Mouse (Mus musculus) mouse trophoblast stem cell (cell line): ENCODE data around the gene Scarf1.
"Not testable (repeated sequence)": the region's sequence is repeated elsewhere in the genome, so short reads cannot be mapped to it uniquely, and the experiment has no call there.

Experiments
- in situ Hi-C, 2 experiments: fragments of 300-500 bp; cut with MseI, MboI; formaldehyde crosslinking; loops; 2 replicates in 1 of 2; 3 replicates in 1 of 2; pipeline ENCODE4 v1.15.1; 2025

Gene Scarf1

DNA sequence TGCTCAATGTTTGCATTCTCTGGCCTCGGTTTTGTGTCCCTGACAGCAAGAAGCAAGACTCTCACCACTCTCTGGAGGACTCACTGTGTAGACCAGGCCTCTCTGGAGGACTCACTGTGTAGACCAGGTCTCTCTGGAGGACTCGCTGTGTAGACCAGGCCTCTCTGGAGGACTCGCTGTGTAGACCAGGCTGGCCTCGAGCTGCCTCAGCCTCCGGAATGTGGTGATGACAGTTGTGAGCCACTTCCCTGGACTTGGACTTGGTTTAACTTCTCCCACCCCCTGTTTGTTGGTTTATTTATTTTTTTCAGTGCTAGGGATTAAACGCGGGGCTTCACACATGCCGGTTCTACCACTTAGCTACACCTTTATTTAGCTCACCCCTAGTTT lies 23.7 kb downstream of the Scarf1 start:
- in situ Hi-C loops = no loop called here

DNA sequence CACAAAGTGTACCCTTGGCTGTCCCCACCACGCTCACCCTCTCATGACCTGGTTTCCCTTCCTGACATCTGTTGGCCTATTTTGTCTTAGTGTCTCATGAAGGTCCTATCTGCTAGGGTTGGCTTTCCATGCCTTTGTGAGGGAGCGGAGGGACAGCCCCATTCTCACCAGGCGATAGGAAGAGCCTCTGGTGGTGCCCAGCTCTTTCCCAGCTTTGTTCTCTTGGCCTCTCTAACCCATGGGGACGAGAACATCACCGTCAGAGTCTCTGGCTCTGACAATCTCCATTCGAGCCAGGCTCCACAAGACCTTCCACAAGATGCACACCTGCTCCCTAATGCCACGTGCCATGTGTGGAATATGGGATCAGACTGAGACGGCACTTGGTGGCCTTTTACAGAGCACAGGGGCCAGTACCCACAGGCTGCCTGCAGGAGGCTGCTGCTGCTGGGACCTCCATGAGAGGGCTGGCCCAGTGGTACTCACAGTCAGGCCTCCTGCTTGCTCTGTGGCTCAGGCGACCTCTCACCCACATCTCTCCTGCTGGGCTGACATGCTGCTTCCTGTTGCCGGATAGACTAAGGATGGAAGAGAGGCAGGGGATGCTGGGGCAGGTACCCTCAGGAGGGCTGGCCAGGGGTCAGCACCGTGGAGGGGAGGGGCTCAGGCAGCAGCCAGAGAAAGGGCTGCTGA lies 24.3 kb downstream of the Scarf1 start:
- in situ Hi-C loops = no loop called here

DNA sequence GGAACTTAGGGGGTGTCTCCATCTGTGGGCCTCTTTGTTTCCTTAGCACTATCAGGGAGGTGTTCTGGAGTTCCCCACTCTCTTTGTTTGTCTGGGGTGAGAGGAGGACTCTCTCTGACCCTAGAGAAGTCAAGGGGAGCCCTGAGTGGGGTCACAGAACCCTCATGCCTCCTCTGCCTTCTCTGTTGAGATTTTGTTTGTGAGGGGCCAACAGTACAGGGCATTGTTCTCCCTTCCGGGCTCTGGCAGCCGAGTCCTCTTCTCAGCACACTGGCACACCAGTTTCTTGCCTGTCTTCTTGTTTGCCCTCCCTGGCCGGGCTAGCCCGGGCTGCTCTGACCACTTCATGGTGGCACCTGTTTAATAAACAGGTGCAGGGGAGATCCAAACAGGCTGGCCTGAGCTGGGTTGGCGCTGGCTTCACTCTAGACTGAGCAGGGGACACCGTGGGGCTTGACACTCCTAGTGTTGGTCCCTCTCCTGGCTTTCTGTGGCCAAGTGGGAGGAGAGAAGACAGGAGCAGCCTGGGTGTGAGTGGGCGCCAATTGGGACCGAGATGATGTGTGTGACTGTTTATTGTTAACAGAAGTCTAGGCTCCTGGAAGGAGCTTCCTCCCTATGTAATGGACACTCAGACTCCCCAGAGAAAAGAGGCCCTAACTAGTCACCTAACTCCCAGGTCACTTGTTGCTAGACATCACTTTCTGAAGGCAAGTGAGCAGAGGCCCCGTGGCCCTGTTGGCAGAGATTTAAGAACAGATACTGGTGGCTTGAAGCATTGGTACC lies 25.0 kb downstream of the Scarf1 start:
- in situ Hi-C loops = no loop called here

DNA sequence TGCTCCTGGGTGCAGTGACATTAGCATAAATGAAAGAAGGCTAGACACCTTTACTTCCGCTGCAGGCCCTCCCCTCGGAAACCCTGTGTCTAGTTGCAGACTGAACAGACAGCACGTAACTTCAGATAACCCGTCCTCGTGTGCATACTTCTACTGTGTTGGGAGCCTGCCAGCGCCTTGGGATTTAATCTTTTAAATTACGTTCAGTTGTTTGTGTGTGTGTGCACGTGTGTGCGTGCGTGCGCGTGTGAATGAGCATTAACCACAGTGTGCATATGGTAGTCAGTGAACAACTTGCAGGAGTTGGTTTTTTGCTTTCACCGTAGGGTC lies 25.6 kb downstream of the Scarf1 start:
- in situ Hi-C loops = no loop called here

DNA sequence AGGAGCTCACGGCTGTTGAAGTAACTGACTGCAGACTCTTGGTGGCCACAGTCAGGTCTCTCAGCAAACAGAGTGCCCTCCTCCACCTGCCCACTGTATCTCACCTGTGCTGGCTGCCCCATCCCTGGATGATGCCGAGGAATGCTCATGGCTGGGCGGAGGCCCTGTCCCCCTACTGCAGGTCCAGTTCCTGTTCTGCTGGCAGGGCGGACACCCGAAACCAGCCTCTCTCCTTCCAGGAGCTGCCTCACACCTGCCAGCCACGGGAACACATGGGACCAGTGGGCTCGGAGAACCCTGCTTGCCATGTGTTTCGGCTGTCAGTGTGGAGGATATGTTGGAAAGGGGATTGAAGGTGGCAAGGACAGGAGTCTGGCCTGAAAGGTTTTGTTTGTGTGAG lies 26.9 kb downstream of the Scarf1 start:
- in situ Hi-C loops = no loop called here

DNA sequence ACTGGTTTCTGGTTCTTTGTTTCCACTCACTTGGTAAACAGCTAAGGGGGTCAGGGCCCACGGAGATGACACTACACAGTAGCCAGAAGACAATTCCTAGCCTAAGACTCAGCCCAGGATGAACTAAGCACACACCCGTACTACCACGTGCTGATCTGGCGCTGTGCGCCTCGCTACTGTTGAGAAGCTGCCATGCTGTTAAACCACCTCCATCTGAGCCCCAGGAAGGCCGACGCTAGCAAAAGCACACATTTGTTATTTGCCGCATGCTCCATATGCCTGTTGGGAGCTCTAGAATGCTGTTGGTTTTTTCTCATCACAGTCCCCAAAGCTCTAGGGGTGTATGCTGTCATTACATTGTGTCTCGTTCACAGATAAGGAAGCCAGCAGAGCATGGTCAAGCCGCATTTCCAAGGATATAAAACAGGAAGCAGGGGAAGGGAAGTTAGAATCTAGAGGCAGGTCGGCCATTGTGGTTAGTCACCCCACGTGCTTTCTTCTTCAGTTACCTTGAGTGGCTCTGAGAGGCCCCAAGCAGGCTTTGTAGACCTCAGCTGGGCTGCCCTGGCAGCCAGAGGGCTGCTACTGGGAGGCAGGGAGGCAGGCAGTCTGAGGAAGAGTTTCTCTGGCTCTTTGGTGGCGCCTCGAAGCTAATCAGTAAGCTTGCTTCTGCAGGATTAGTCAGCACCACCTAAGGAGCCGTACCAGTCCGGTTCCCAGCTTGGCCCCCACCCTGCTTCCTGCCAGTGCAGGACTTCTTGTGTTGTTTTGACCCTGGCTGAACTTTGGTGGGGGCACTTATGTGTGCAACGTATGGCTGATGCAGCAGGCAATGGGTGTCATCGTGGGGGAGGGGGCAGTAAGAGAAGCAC lies 27.6 kb downstream of the Scarf1 start:
- in situ Hi-C loops = no loop called here

DNA sequence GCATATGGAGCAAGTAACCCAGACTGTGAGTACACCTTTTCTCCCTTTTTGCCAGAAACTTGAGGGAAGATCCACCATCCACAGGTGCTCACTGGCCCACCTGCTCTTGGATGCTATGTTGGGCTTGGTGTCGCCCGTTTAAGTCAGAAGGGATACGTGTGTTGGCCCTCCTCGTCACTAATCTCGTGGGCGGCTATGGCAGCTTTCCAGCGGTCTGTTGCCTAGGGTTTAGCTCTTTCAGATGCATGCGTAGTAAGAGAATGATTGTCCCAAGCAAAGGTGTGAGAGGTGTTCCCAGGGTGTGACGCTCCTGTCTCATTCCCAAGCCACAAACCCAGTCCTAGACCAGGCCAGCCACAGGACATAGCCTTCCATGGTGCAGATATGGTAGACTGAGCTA lies 31.4 kb downstream of the Scarf1 start:
- in situ Hi-C loops = no loop called here

DNA sequence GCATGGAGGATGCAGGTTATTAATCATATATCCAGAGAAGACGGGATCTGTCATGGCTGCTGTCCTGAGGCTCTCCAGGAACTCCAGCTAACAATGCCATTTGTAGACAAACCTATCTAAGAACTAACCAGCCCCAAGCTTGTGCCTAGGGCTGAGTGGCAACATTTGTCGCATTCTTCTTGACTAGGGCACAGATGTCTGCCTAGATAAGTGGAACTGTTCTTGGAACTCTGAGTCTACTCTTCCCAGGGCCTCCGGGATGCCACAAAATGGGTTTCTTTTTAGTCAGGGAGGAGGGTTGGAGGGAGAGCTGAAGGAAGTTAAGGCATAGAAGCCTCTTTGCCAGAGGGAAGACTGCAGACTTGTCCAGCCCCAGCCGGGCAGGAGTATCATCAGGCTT lies 32.7 kb downstream of the Scarf1 start:
- in situ Hi-C loops = no loop called here

DNA sequence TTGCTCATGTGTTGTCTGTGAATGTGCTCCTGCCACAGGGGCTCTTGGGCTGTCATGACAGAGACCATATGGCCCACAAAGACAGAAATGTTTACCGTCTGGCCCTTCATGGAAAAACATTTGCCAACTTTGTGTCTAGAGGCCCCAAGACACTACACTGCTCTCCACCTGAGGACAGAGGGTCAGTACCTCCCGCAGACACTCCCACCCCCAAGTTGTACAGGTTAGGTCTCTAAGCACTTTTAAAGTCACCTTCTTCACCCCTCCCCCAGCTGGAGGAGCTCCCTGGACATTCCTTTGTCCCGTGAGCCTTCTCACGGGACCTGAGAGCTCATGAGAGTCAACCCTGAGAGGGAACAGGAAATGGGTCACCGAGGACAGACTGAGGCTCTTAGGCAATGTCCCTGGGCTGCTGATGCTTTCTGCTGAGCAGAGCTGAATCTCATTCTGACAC lies 36.3 kb downstream of the Scarf1 start:
- in situ Hi-C loops = no loop called here

DNA sequence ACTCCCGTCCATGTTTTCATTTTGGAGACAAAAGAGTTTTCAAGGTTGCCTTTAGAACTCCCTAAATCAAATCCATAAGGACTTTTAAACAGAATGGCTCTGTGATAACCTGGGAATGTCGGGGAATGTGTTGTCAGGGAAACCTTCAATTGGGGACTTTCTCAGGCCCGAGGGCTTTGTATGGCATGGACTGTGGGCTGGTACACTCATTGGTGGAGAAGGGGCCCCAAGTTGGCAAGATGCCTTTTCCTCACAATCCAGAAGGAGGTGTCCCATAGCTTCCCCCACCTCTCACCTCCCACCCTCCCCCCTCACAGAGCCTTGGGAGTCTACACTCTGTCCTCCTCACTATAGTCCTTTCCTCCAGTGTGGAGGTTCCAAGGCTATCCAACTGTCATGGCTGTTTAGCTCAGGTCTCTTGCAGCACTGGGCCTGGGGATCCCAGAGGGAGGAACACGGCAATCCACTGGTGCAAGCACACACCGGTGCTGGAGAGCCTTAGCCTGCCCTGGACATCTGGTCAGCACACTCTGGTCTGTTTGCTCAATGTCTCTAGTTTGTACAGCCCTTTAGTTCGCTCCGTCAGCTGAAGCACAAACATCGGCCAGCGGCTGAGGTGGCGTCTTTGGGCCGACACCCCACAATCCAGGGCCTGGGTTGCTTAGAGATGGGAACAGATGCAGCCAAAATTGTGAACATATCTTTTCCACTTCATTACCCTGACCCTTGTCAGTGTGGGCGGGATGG lies 37.0 kb downstream of the Scarf1 start:
- in situ Hi-C loops = no loop called here

DNA sequence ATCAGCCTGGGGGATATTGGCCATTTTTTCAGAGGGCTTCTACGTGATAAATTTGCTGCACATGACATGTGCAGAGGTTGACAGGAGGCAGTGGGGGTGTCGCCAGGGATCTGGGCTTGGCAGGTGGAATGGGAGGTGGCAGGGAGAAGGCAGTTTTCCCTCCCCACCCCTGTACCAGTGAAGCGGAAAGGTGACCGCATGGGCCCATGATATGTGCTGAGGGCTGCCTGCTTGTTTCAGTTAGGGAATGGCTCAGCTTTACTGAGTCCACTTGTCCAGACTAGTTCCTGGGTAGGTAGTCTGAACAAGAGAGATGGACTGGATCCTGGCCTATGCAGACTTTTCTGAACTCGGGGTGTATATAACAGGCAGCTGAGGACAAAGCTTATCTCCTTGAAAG lies 38.0 kb downstream of the Scarf1 start:
- in situ Hi-C loops = no loop called here

DNA sequence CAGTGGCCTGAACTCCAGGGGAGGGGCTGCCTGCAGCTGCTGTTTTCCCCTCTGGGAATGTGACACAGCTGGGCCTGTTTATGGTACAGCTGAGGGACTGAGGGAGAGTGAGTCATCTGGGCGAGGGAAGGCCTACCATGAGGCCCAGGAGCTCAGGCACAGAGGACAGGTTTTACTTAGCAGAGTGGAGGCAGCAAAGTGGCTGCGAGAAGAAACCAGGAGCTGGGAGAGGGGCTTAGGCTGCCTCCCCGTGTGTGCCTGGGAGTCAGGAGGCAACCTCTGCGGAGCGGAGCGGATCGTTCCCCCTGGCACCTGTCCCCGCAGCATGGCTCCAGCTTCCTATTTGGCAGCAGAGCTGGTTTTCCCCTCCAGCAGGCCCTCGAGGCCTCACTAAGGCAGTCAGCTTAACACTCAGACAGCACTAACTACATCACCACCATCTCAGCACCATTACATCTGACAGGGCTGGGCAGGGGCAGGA lies 38.7 kb downstream of the Scarf1 start:
- in situ Hi-C loops = no loop called here

DNA sequence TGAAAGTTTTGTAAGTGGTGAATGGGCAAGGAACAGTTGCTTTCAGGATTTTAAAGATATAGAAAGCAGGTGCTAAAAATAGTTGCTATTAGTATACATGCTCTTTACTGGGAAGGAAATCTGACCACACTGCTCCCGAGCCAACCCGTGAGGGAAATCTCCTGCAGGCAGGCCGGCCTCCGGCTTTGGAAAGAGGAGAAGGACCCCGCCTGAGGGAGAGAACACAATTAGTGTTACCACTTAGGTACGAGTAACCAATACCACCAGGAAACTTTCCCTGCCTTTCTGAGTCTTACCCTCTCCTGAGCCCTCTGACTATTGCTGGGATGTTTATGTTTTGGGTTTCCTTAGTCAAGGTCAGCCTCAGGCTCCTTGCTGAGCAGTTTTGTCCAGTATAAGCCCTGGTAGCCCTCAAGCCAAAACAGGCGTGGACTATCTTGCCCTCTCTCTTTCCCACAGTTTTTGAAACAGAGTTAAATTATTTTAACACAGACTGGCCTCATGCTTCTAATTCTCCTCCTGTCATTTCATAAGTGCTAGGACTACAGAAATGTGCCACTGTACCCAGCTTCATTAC lies 39.7 kb downstream of the Scarf1 start:
- in situ Hi-C loops = no loop called here

DNA sequence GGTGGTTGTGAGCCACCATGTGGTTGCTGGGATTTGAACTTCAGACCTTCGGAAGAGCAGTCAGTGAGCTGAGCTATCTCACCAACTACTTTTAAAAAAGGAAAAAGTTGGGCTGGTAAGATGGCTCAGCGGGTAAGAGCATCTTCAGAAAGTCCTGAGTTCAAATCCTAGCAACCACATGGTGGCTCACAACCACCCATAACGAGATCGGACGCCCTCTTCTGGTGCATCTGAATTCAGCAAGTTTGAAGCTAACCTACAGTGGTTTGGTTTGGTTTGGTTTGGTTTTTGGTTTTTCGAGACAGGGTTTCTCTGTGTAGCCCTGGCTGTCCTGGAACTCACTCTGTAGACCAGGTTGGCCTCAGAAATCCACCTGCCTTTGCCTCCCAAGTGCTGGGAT lies 42.7 kb downstream of the Scarf1 start:
- in situ Hi-C loops = not testable (repeated sequence)

DNA sequence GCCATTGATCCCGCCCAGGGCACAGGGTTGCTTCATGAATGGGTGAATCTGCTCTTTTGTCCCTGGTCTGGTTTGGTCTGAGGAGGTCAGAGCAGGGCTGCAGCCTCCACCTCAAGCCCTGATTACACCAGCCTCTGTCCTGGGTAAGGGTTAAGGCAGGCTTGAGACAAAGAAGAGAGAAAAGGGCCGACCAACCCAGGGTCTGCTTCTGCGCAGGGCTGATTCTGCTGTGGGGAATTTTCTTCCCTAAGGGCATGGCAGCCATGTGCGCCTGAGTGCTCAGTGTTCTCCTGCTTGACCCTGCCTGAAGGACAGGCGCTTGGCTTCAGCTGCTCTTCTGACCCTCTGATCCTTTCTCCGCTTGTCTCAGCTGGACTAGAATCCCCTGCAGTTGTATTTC lies 43.8 kb downstream of the Scarf1 start:
- in situ Hi-C loops = no loop called here

DNA sequence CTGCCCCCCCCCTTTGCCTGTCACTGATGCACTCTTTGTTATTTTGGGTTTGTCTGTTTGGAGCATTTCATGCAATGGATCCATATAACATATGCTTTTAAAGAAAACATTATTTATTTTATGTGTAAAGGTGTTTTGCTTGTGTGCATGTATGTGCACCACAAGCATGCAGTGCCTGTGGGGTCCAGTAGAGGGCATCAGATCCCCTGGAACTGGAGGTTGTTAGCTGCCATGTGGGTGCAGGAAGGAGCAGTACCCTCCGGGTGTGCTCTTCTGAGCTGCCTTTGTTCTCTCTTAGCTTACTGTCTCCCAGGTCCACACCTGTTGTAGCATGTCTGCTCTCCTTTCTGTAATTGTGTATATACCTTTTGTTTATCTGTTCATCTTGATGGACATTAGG lies 44.8 kb downstream of the Scarf1 start:
- in situ Hi-C loops = no loop called here

DNA sequence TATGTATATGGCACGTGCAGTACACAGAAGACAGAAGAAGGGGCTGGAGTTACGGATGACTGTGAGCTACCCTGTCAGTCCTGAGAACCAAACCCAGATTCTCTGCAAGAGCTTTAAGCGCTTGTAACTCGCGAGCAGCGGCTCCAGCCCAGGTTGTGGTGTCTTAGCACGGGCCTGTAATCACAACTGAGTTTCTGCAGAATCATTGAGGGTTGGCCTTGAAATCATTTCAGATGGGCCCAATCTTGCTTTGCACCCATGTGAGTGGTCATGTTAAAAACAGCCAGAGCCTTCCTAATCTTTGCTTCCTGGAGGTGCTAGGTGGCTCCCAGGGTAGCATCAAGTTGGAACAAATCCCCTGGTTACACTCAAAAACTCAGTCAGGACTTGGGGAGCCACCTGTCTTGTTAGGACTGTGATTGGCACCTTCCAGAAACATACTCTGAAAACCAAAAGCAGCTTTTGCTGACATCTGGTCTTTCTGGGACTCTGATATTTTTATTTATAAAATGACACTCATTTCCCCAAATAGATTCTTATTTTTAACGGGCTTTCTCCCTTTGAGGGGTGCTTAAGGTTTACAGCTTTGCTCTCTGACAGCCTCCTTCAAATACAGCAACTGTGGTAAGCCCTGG lies 46.6 kb downstream of the Scarf1 start:
- in situ Hi-C loops = no loop called here

DNA sequence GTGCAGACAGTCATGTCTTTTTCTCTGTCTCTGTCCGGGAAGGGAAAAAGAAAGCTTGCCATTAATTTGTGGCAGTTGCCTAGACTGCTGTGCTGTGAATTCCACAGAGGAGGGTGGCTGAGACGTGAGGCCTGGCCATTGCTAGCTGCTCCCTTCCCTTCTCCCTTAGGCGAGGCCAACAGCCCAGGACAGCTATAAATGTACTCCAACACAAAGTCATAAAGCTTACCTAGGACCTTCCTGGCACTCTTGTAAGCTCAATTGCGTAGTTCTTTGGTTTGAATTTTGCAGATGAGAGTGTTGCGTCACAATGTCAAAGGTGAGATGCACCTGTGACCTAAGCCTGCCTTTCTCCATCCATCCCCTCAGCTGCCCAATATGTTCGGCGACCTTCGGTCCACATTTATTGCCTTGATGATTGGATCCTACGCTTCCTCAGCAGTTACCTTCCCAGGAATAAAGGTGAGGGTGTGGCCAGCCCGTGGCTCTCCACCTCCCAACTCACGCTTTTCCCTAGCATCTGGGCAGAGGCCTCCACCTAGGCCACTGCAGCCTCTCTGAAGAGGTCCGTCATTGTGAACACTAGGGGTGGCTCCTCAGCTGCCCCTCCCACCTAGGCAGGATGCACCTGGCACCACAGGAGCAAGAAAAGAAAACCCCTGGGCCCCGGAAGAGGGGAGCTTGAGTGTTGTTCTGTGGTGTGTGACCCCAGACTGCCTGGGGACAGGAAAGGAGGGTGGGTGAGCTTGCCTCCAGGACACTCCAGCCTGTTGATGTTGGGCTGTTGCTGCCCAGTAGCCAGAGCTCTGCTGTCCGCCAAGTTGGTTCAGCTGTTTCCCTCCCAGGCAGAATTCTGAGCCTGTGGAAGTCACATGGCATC lies 47.4 kb downstream of the Scarf1 start:
- in situ Hi-C loops = no loop called here

DNA sequence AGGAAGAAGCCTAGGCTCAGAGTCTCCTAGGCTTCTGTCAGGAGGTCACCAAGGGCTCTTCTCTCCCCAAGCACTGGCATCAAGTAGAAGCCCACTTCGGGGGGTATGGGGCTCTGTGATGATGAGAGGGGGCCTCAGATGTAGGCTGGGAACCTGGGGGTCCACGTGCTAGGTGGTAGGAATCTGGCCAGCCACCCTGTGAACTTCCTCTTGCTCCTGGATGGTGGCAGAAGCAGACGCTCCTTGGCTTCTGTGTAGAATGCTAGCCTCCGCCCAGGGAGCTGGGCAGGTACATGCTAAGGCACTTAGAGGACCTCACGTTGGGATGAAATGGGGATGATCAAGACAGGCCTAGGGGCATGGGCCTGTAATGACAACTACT lies 48.1 kb downstream of the Scarf1 start:
- in situ Hi-C loops = no loop called here

DNA sequence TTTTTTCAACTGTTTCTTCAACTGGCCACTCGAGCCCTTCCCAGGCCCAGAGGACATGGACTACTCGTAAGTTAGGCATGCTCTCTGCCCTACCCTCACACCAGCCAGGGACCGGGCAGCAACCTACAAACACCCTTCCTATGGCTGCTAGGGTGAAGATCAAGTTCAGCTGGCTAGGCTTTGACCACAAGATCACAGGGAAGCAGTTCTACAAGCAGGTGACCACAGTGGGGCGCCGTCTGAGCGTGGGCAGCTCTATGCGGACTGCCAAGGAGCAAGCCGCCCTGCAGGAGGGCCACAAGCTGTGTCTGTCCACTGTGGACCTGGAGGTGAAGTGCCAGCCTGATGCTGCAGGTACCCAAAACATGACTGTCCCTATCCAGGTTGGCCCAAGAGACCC lies 49.5 kb downstream of the Scarf1 start:
- in situ Hi-C loops = no loop called here
